ENCODE assay signal across 16 mouse cellular contexts in genomic region chr7:57000585-57001261, GRCm38 (mm10).
"Had no signal": no experiment of that assay in that cellular context is flagged by ENCODE, and none has a peak within 500 bp of the region (broad histone marks: within the 10 kb centered on the region; RNA-seq: fewer than 3 reads in every experiment).

No protein-coding gene starts in this region.

- H3K36me3 ChIP-seq: intestine, embryonic 15.5 days; kidney, embryonic 15.5 days; limb, embryonic 13.5 days; liver, embryonic 12.5 days; liver, embryonic 15.5 days had no signal

- H3K4me2 ChIP-seq: intestine, embryonic 15.5 days; kidney, embryonic 15.5 days; limb, embryonic 13.5 days; liver, embryonic 12.5 days; liver, embryonic 15.5 days; midbrain, embryonic 11.5 days had no signal

- H3K9me3 ChIP-seq: intestine, embryonic 15.5 days; kidney, embryonic 15.5 days; limb, embryonic 13.5 days; liver, embryonic 12.5 days had no signal

- H3K27ac ChIP-seq: intestine, embryonic 15.5 days; kidney, embryonic 15.5 days; limb, embryonic 13.5 days; liver, embryonic 12.5 days; liver, embryonic 15.5 days had no signal

- ATAC-seq: intestine, embryonic 15.5 days; liver, embryonic 12.5 days; lung, postnatal 0 days had no signal

- H3K4me3 ChIP-seq: intestine, embryonic 15.5 days; kidney, embryonic 15.5 days; limb, embryonic 13.5 days; liver, embryonic 12.5 days; liver, embryonic 15.5 days had no signal

- DNase-seq: kidney, adult 11 months; kidney, adult 8-10 months; kidney, postnatal 10 days; kidney, postnatal 4 days; left cerebral cortex, postnatal 4 days; liver; midbrain, embryonic 14.5 days; thymus, adult 18-20 months; thymus, postnatal 36 days had no signal

- H3K27me3 ChIP-seq: intestine, embryonic 15.5 days; kidney, embryonic 15.5 days; limb, embryonic 13.5 days; liver, embryonic 12.5 days; liver, embryonic 15.5 days had no signal

- H3K4me1 ChIP-seq: intestine, embryonic 15.5 days; kidney, embryonic 15.5 days; limb, embryonic 13.5 days; liver, embryonic 12.5 days; liver, embryonic 15.5 days had no signal

- H3K9ac ChIP-seq: intestine, embryonic 15.5 days; kidney, embryonic 15.5 days; limb, embryonic 13.5 days; liver, embryonic 12.5 days; liver, embryonic 15.5 days had no signal
